Mouse (Mus musculus) heart, embryonic 12.5 days (tissue): ENCODE results near the gene Klhl8. TPM values are rescaled to one million over a fixed set of nuclear protein-coding genes. Genes with fewer than 3 reads are reported as not detected.

ENCODE experiments used
- ATAC-seq: fragments of 200-750 bp; cut with Nextera tagmentation; 2 replicates; pipeline ENCODE4 v1.8.0; 2017; ENCODE audit warnings: moderate TSS enrichment, moderate library complexity; ENCODE audit not compliant: insufficient number of reproducible peaks, low FRiP score
- H3K27ac ChIP-seq: fragments of 300-500 bp; sonication (generic); 2 replicates; pipeline ENCODE4 v1.5.1; 2016; ENCODE audit warnings: mild to moderate bottlenecking, moderate library complexity; ENCODE audit not compliant: poor library complexity, severe bottlenecking
- H3K27me3 ChIP-seq: fragments of 300-500 bp; sonication (generic); replicated peaks from 2 replicates; pipeline ENCODE4 v1.6.1; 2016; ENCODE audit warnings: mild to moderate bottlenecking, moderate library complexity
- H3K36me3 ChIP-seq: fragments of 300-500 bp; sonication (generic); 2 replicates; pipeline ENCODE4 v1.6.1; 2016; ENCODE audit warnings: mild to moderate bottlenecking, moderate library complexity
- H3K4me1 ChIP-seq: fragments of 300-500 bp; sonication (generic); replicated peaks from 2 replicates; pipeline ENCODE4 v1.6.1; 2016; ENCODE audit warnings: mild to moderate bottlenecking
- H3K4me2 ChIP-seq: fragments of 300-500 bp; sonication (generic); 2 replicates; pipeline ENCODE4 v1.6.1; 2016; ENCODE audit warnings: mild to moderate bottlenecking, moderate library complexity
- H3K4me3 ChIP-seq: fragments of 300-500 bp; sonication (generic); 2 replicates; pipeline ENCODE4 v1.5.1; 2016; ENCODE audit warnings: mild to moderate bottlenecking
- H3K9ac ChIP-seq: fragments of 300-500 bp; sonication (generic); 2 replicates; pipeline ENCODE4 v1.6.1; 2016; ENCODE audit warnings: mild to moderate bottlenecking, moderate library complexity
- H3K9me3 ChIP-seq: fragments of 300-500 bp; sonication (generic); replicated peaks from 2 replicates; pipeline ENCODE4 v1.6.1; 2016; ENCODE audit warnings: mild to moderate bottlenecking, moderate library complexity
- WGBS: fragments of 180-500 bp; shearing (Covaris S2); methylation state at CpG from one replicate; pipeline ENCODE4 v1.1.7; 2016; 5-methylcytosine and 5-hydroxymethylcytosine counted together
- polyA plus RNA-seq: library from polyadenylated mRNA; unstranded; fragments of >200 nt; fragmentation: Nextera tagmentation; extraction: Ambion mirVana; gene quantifications from 2 replicates; pipeline ENCODE4 v1.2.1, GENCODE M21; 2016

Klhl8 gene
- polyA plus RNA-seq, 1 experiment from 2014 or later: 11.3 TPM

- peaks cover 31% of the 10 kb centered on the region for H3K36me3 ChIP-seq
- no peaks in the 10 kb centered on the region for H3K9me3 ChIP-seq
- H3K4me3 ChIP-seq: no peak overlapping the region
- H3K4me1 ChIP-seq: peaks cover 5% of the 10 kb centered on the region; the same call in 1 of the 2 replicates
- 87% methylated on average over 11 of the region's 11 CpGs for WGBS
- no peak overlapping the region for H3K4me2 ChIP-seq
- H3K27me3 ChIP-seq: no peaks in the 10 kb centered on the region
- no peak for ATAC-seq
- H3K9ac ChIP-seq: 0 out of 2 replicates have a peak overlapping the region, but pooled peaks have one; percentile 29
- no peak overlapping the region for H3K27ac ChIP-seq
Observed at GRCm38 (mm10) chr5:103860622-103861021, 50.4 kb downstream of the Klhl8 start.

GRCm38 (mm10) chr5:103857151-103857550 is 53.9 kb downstream of the Klhl8 start:
- Histone ChIP-seq H3K36me3 (peaks cover 22% of the 10 kb centered on the region), H3K9me3 (no peaks in the 10 kb centered on the region), H3K4me2 (no peak overlapping the region), H3K27me3 (no peaks in the 10 kb centered on the region), H3K4me1 (peaks cover 12% of the 10 kb centered on the region), H3K4me3 (no peak overlapping the region), H3K9ac (no peak overlapping the region), H3K27ac (no peak overlapping the region)
- 84% methylated on average over 2 of the region's 2 CpGs for WGBS
- ATAC-seq: no peak

- no peak overlapping the region for H3K27ac ChIP-seq
- no peak overlapping the region for H3K4me3 ChIP-seq
- peaks cover 28% of the 10 kb centered on the region for H3K36me3 ChIP-seq
- H3K9ac ChIP-seq: no peak overlapping the region
- H3K27me3 ChIP-seq: no peaks in the 10 kb centered on the region
- H3K4me2 ChIP-seq: no peak overlapping the region
- ATAC-seq: no peak
- H3K4me1 ChIP-seq: peaks cover 12% of the 10 kb centered on the region
- 62% methylated on average over 5 of the region's 5 CpGs for WGBS
- no peaks in the 10 kb centered on the region for H3K9me3 ChIP-seq
Observed at GRCm38 (mm10) chr5:103856286-103857009, 54.6 kb downstream of the Klhl8 start.

GRCm38 (mm10) chr5:103855483-103856211 is 55.4 kb downstream of the Klhl8 start:
- H3K4me2 ChIP-seq: no peak overlapping the region
- ATAC-seq: 0 out of 2 replicates have a peak, but pooled peaks have one; percentile 16
- peaks cover 29% of the 10 kb centered on the region for H3K36me3 ChIP-seq
- no peak overlapping the region for H3K9ac ChIP-seq
- no peak overlapping the region for H3K27ac ChIP-seq
- WGBS: 75% methylated on average over 14 of the region's 14 CpGs
- H3K4me1 ChIP-seq: peaks cover 12% of the 10 kb centered on the region
- H3K9me3 ChIP-seq: no peaks in the 10 kb centered on the region
- H3K27me3 ChIP-seq: no peaks in the 10 kb centered on the region
- H3K4me3 ChIP-seq: no peak overlapping the region

- ATAC-seq: no peak
- H3K9ac ChIP-seq: no peak overlapping the region
- H3K4me1 ChIP-seq: peaks cover 12% of the 10 kb centered on the region
- no peak overlapping the region for H3K4me3 ChIP-seq
- no peaks in the 10 kb centered on the region for H3K9me3 ChIP-seq
- H3K4me2 ChIP-seq: no peak overlapping the region
- no peak overlapping the region for H3K27ac ChIP-seq
- WGBS: 87% methylated on average over 5 of the region's 5 CpGs
- H3K27me3 ChIP-seq: no peaks in the 10 kb centered on the region
- peaks cover 32% of the 10 kb centered on the region for H3K36me3 ChIP-seq
Observed at GRCm38 (mm10) chr5:103854807-103855194, 56.3 kb downstream of the Klhl8 start.

GRCm38 (mm10) chr5:103854041-103854806 is 56.8 kb downstream of the Klhl8 start:
- H3K4me2 ChIP-seq: no peak overlapping the region
- 0 out of 2 replicates have a peak overlapping the region, but pooled peaks have one; percentile 28 for H3K9ac ChIP-seq
- H3K4me1 ChIP-seq: peaks cover 10% of the 10 kb centered on the region
- no peak for ATAC-seq
- H3K27ac ChIP-seq: peak overlapping the region; percentile 36; the same call in 1 of the 2 replicates
- no peaks in the 10 kb centered on the region for H3K9me3 ChIP-seq
- no peaks in the 10 kb centered on the region for H3K27me3 ChIP-seq
- H3K36me3 ChIP-seq: peaks cover 37% of the 10 kb centered on the region
- WGBS: 64% methylated on average over 17 of the region's 17 CpGs
- no peak overlapping the region for H3K4me3 ChIP-seq

GRCm38 (mm10) chr5:103852756-103853549 is 58.1 kb downstream of the Klhl8 start:
- Histone ChIP-seq H3K9me3 (no peaks in the 10 kb centered on the region), H3K4me2 (no peak overlapping the region), H3K36me3 (peaks cover 48% of the 10 kb centered on the region), H3K4me1 (peaks cover 7% of the 10 kb centered on the region), H3K4me3 (no peak overlapping the region), H3K9ac (no peak overlapping the region), H3K27ac (no peak overlapping the region), H3K27me3 (no peaks in the 10 kb centered on the region)
- 85% methylated on average over 4 of the region's 4 CpGs for WGBS
- no peak for ATAC-seq

GRCm38 (mm10) chr5:103848546-103848945 is 62.5 kb downstream of the Klhl8 start:
- peaks cover 3% of the 10 kb centered on the region; the same call in 1 of the 2 replicates for H3K4me1 ChIP-seq
- H3K36me3 ChIP-seq: peaks cover 73% of the 10 kb centered on the region
- WGBS: 87% methylated on average over 8 of the region's 8 CpGs

GRCm38 (mm10) chr5:103846609-103847008 is 64.5 kb downstream of the Klhl8 start:
- no peaks in the 10 kb centered on the region for H3K27me3 ChIP-seq
- H3K4me2 ChIP-seq: no peak overlapping the region
- H3K36me3 ChIP-seq: peaks cover 81% of the 10 kb centered on the region
- peaks cover 3% of the 10 kb centered on the region; the same call in 1 of the 2 replicates for H3K4me1 ChIP-seq
- no peak for ATAC-seq
- H3K9ac ChIP-seq: no peak overlapping the region
- H3K4me3 ChIP-seq: no peak overlapping the region
- no peak overlapping the region for H3K27ac ChIP-seq
- 61% methylated on average over 5 of the region's 5 CpGs for WGBS
- H3K9me3 ChIP-seq: no peaks in the 10 kb centered on the region

More at GRCm38 (mm10) chr5:103848546-103848945, 62.5 kb downstream of the Klhl8 start:
- Histone ChIP-seq H3K9me3 (no peaks in the 10 kb centered on the region), H3K27me3 (no peaks in the 10 kb centered on the region), H3K4me2 (no peak overlapping the region), H3K9ac (no peak overlapping the region), H3K27ac (no peak overlapping the region), H3K4me3 (no peak overlapping the region)
- ATAC-seq: no peak

- H3K27me3 ChIP-seq: no peaks in the 10 kb centered on the region
- H3K4me3 ChIP-seq: no peak overlapping the region
- no peak overlapping the region for H3K4me2 ChIP-seq
- no peak for ATAC-seq
- no peaks in the 10 kb centered on the region for H3K9me3 ChIP-seq
- peaks cover 3% of the 10 kb centered on the region; the same call in 1 of the 2 replicates for H3K4me1 ChIP-seq
- peaks cover 79% of the 10 kb centered on the region for H3K36me3 ChIP-seq
- 94% methylated on average over 10 of the region's 10 CpGs for WGBS
- no peak overlapping the region for H3K27ac ChIP-seq
- H3K9ac ChIP-seq: no peak overlapping the region
Observed at GRCm38 (mm10) chr5:103846154-103846551, 64.9 kb downstream of the Klhl8 start.
